Mouse (Mus musculus) Patski (cell line): ENCODE data around the gene Csrnp1. TPM values are rescaled to one million over a fixed set of nuclear protein-coding genes. Genes with fewer than 3 reads are reported as not detected.

Experiments
- ATAC-seq: fragments of 100-300 bp; one replicate; pipeline ENCODE4 v1.8.0; 2021
- CTCF ChIA-PET: fragments of 350-600 bp; sonication (Branson Sonifier 250); formaldehyde crosslinking; loops from one replicate; lab custom pipeline; 2022; ENCODE audit warnings: inconsistent platforms; lab: Charles Lee
- POLR2A ChIA-PET: fragments of 350-600 bp; sonication (Branson Sonifier 250); formaldehyde crosslinking; loops from one replicate; lab custom pipeline; 2022; ENCODE audit warnings: antibody characterized with exemption, inconsistent platforms; lab: Charles Lee
- DNase-seq: peaks from one replicate; pipeline ENCODE4 v3.0.0-alpha.2; 2011; ENCODE audit warnings: low read depth, low spot score
- H3K27me3 ChIP-seq: fragments of 371-371 bp; one replicate; pipeline ENCODE4 v1.5.1; 2021
- CTCF ChIP-seq: fragments of 100-300 bp; IDR thresholded peaks from one replicate; pipeline ENCODE4 v1.5.1; 2021
- in situ Hi-C: fragments of 300-500 bp; cut with MboI; formaldehyde crosslinking; loops from 3 replicates; pipeline ENCODE4 v1.11.1; 2018; ENCODE audit warnings: low pct_unique_long_range_greater_than_20kb, mixed read lengths
- polyA plus RNA-seq: library from polyadenylated mRNA; unstranded; gene quantifications from one replicate; pipeline ENCODE4 v1.2.3, GENCODE M21; 2021

Csrnp1 gene
- polyA plus RNA-seq, 1 experiment from 2014 or later = 18.8 TPM

DNA sequence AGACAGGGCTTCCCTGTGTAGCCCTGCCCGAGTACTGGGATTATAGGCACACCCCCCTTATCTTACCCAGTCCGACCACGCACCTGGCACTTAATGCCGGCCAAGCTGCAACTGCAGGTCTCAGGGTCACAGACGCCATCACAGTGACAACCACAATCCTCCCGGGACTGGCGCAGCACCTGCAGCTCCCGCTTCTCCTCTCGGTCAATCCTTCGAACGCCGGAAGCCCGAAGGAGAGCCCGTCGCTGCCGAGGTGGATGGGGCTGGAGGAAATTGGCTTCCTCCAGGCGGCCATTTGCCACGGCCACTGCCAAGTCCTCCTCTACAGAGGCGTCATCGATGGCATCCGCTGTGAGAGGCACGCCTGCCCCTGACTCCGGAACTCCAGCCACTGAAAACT lies 11.2 kb downstream of the Csrnp1 start:
- no peak for TF ChIP-seq CTCF
- DNase-seq (no peak), ATAC-seq (no peak)
- ChIA-PET POLR2A (interaction anchor here (0.9 kb wide), 1 partner anchor 9 kb away, joined by 3 read pairs; no protein-coding TSS in a partner anchor), CTCF (interaction anchor here (1.5 kb wide), 1 partner anchor 10 kb away, joined by 4 read pairs; no protein-coding TSS in a partner anchor)
- in situ Hi-C loops = loop anchor here (5.0 kb wide), 1 partner anchor 39 kb away; no protein-coding TSS in a partner anchor
- H3K27me3 ChIP-seq = no peaks in the 10 kb centered on the region

DNA sequence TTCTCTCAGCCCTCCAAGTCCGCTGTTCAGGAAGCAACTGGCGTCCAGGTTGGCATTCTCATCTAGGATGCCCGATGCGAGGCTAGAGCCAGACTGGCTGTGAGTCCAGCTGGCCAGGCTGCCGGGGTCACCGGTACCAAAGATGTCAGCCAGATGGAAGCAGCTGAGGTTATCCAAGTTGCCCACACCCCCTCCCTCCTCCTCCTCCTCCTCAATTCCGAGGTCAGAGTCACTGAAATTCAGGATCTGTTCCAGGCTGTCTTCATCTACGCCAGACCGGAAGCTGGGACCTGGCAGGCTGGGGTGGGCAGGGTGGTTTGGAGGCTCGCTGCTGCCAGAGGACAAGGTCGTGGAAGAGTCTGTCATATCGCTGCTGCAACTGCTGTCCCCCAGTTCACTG lies 11.9 kb downstream of the Csrnp1 start:
- ChIA-PET CTCF (no interaction called here), POLR2A (no interaction called here)
- no peak for TF ChIP-seq CTCF
- ATAC-seq = no peak
- DNase-seq = no peak
- in situ Hi-C loops = loop anchor here (5.0 kb wide), 1 partner anchor 40 kb away; no protein-coding TSS in a partner anchor
- H3K27me3 ChIP-seq = no peaks in the 10 kb centered on the region

DNA sequence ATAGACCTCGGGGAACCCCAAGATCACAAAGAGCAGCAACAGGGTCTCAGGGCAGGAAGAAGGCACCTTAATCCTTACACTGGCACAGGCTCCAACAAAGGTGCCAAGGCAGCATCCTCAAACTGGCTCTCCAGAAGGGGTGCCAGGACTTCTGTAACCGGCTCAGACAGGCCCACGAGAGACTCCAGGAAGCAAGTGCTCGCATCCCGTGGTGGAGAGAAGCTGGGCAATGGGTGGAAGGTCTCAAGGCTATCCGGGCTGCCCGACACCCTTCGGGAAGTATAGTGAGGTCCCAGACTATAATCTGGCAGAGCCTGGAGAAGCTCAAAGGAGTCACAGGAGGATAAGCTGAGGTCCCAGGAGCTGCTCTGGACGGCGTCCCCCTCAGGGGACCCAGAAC lies 12.3 kb downstream of the Csrnp1 start:
- POLR2A ChIA-PET = no interaction called here
- CTCF ChIA-PET = no interaction called here
- no peak for ATAC-seq
- in situ Hi-C loops = loop anchor here (5.0 kb wide), 1 partner anchor 40 kb away; no protein-coding TSS in a partner anchor
- DNase-seq = no peak
- TF ChIP-seq CTCF = no peak
- H3K27me3 ChIP-seq = no peaks in the 10 kb centered on the region

- no peaks in the 10 kb centered on the region for H3K27me3 ChIP-seq
- TF ChIP-seq CTCF = no peak
- peak; percentile 29 for ATAC-seq
- no peak for DNase-seq
- ChIA-PET CTCF (interaction anchor here (1.0 to 1.5 kb wide), 4 partner anchors 23 to 128 kb away, joined by 3 to 6 read pairs (median 4); partner anchors contain the start of genes Gorasp1 and Ttc21a), POLR2A (interaction anchor here (1.6 kb wide), 1 partner anchor 10 kb away, joined by 3 read pairs; no protein-coding TSS in a partner anchor)
- in situ Hi-C loops = loop anchor here (5.0 kb wide), 1 partner anchor 41 kb away; no protein-coding TSS in a partner anchor
These were observed 13.4 kb downstream of the Csrnp1 start for GRCm38 (mm10) chr9:119970763-119971656.

DNA sequence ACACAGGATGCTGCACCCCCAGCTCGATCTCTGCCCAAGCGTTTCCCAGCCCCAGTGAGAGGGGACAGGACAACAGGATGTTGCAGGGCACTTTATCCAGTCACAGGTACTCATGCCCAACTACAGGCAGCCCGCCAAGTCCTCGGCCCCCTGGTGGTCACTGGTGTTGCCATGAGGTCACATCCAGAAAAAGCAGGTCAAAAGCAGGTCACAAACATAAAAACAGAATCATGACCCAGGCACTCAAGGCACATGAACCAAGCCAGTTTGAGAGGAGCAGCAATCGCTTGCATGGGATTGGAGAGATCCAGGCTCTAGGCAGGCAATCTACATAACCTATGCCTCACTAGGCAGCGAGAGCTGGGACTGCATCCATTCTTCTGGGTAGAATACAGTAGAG lies 14.2 kb downstream of the Csrnp1 start:
- ATAC-seq = peak; percentile 15
- no peak for TF ChIP-seq CTCF
- POLR2A ChIA-PET = interaction anchor here (1.6 kb wide), 1 partner anchor 11 kb away, joined by 3 read pairs; no protein-coding TSS in a partner anchor
- DNase-seq = no peak
- in situ Hi-C loops = loop anchor here (5.0 kb wide), 1 partner anchor 42 kb away; no protein-coding TSS in a partner anchor
- CTCF ChIA-PET = interaction anchor here (0.8 to 1.5 kb wide), 6 partner anchors 11 to 103 kb away, joined by 3 to 6 read pairs (median 3); partner anchors contain the start of genes Gorasp1 and Ttc21a
- H3K27me3 ChIP-seq = no peaks in the 10 kb centered on the region

GRCm38 (mm10) chr9:119969811-119970210 lies 14.6 kb downstream of the Csrnp1 start:
- no peak for TF ChIP-seq CTCF
- ChIA-PET POLR2A (interaction anchor here (1.6 kb wide), 1 partner anchor 12 kb away, joined by 3 read pairs; no protein-coding TSS in a partner anchor), CTCF (interaction anchor here (0.8 to 1.5 kb wide), 6 partner anchors 12 to 103 kb away, joined by 3 to 6 read pairs (median 3); partner anchors contain the start of genes Gorasp1 and Ttc21a)
- in situ Hi-C loops = loop anchor here (5.0 kb wide), 2 partner anchors 42 to 102 kb away; no protein-coding TSS in a partner anchor
- no peak for ATAC-seq
- DNase-seq = no peak
- H3K27me3 ChIP-seq = no peaks in the 10 kb centered on the region

DNA sequence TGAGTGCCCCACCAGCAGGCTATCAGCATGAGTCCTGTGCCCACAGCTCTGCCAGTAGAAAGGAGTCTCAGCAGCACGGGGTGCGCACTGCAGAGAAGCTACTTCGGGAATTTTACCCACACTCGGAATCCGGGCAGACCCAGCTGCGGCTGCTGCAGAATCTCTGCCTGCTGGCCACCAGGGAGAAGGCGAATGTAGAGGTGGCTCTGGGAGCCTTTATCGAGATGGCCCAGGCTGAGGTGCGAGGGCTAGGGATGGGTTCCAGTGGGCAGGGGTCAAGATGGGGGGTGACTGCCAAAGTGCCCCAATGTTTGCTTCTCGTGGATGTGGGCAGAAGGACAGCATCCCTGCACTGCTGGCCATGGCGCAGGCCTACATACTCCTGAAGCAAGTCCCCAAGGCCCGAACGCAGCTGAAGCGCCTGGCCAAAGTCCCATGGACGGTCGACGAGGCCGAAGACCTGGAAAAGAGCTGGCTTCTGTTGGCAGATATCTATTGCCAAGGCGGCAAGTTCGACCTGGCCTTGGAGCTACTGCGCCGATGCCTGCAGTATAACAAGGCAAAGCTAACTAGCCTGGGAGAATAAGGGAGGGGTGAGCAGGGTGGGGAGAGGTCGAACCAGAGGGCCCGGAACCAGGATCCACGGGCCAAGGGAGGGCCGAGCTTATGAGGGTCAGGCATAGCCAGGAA lies 18.1 kb downstream of the Csrnp1 start:
- POLR2A ChIA-PET = interaction anchor here (0.6 kb wide), 1 partner anchor 71 kb away, joined by 3 read pairs; no protein-coding TSS in a partner anchor
- no peak for TF ChIP-seq CTCF
- no peak for ATAC-seq
- CTCF ChIA-PET = no interaction called here
- DNase-seq = no peak
- H3K27me3 ChIP-seq = no peaks in the 10 kb centered on the region
- in situ Hi-C loops = loop anchor here (5.0 kb wide), 1 partner anchor 106 kb away; no protein-coding TSS in a partner anchor

- H3K27me3 ChIP-seq = no peaks in the 10 kb centered on the region
- TF ChIP-seq CTCF = no peak
- ChIA-PET CTCF (no interaction called here), POLR2A (no interaction called here)
- ATAC-seq (no peak), DNase-seq (no peak)
- in situ Hi-C loops = loop anchor here (5.0 kb wide), 1 partner anchor 107 kb away; no protein-coding TSS in a partner anchor
These were observed 19.3 kb downstream of the Csrnp1 start for GRCm38 (mm10) chr9:119965186-119965585.

GRCm38 (mm10) chr9:119964206-119964605 lies 20.3 kb downstream of the Csrnp1 start:
- H3K27me3 ChIP-seq = no peaks in the 10 kb centered on the region
- no peak for TF ChIP-seq CTCF
- DNase-seq (no peak), ATAC-seq (no peak)
- POLR2A ChIA-PET = no interaction called here
- CTCF ChIA-PET = no interaction called here
- in situ Hi-C loops = no loop called here
